Mouse (Mus musculus): ENCODE results near the gene Plekho1. TPM values are rescaled to one million over a fixed set of nuclear protein-coding genes. Genes with fewer than 3 reads are reported as not detected.

Plekho1 gene
- total RNA-seq, 2 experiments from 2014 or later, result 18.5 to 29.8 TPM

DNA sequence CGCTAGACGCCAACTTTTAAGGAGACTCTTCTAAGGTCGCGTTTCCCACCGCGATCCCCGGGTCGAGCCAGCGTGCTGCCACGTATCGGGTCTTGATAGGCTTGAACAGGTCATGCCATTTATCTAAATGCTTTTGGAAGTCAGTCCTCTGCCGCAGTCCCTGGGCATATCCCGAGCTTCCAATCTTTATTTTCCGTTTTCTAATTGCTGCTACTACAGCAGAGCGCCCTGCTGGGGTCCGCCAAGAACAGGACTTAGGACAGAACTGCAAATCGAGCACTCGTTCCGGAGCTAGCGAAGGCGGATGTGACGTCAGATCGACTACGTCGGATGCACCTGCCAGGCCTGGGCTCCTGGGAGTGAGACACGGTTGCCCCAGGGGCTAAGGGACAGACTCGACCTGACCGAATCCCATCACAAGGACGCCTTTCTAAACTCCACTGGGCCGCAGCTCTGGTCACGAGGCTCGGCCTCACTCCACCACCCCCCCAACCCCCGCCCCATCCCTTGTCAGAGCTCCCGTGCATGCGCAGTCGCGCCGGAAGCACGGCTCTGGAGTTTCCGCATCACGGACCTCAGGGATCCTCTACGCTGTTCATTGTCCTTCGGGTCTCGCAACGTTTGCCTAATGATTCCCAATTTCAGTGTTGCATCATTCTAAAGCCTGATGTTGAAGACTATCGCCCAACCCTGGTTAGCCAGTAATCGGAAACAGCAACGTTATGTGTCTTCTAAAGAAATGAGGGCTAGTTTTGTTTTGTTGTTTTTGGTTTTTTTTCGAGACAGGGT, 44.8 kb downstream of the Plekho1 start:
- DNase-seq, result peak; percentile 93 to 94

DNA sequence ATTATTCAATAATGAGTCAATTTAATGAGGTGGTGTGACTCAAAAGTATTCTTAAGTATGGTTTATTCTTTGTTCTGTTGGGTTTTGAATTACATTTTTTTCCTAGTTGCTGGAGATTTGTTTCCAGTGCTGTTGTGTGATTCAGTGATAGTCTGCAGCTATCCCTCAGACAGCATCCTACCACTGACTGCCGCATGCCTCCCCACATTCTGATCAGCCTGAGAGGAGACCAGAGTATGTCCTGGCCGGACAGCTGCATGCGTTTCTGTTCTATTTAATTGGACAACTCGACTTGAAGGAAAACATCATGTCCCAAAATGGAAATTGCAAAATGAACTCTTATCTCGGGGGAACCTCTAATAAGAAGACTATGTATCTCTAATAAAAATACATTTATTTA, 47.5 kb downstream of the Plekho1 start:
- DNase-seq, result no peak

DNA sequence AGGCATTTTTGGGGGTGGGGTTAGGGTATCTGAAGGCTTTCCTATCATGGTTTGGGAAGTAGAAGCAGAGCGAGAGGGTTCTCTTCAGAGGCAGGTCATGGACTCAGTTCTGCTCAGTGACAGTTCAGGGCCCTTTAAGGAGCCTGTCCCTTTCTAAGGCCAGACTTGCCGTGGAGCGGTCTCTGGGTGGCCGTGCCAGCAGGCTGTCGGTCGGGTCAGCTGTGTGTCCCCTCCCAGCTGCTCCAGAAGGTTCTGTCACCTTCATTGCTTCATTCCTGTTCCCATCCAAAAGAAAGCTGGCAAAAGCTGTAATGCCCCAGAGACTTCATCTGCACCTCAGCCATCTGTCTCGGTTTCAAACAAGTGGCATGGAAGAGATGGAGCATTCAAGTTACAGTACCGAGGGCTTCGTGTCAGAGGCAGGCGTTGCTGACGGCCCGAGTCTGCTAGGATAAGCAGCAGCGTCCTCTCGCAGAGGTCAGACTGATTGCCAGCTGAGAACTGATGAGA, 50.0 kb downstream of the Plekho1 start:
- peak in 1 of 2 experiments; percentile 27 for DNase-seq

DNA sequence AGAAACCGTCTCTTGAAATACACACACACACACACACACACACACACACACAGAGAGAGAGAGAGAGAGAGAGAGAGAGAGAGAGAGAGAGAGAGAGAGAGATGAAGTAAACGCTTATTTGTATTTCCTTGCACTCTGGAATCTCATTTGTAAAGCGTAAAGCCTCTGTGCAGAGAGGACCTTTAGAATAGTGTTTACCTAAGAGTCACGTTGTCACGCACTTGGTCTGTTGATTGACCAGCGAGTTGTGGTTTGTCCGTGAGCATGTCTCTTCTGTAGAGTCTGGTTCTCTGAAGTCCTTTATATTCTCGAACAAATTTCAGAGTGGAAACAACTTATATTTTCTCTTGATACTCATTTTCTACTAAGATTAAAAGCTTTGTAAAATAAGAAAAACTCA, 51.1 kb downstream of the Plekho1 start:
- DNase-seq, result no peak

DNA sequence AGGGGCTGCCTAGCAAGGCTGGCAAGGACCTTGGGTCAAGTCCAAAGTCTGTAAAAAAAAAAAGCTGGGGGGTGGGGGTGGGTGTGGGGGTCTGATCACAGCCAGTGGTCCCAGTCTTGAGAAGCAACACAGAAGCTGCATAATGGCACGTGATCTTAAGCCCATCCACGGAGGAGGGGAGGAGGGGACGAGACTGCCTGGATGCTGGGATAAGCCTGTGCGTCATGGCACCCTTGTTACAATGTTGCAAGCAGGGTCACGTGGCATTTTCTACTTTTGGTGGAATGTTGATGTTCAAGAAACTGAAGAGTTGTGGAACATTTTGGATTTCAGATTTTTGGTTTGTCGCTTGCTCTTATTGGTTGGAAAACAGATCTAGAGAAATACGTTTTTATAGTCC, 52.6 kb downstream of the Plekho1 start:
- no peak for DNase-seq

DNA sequence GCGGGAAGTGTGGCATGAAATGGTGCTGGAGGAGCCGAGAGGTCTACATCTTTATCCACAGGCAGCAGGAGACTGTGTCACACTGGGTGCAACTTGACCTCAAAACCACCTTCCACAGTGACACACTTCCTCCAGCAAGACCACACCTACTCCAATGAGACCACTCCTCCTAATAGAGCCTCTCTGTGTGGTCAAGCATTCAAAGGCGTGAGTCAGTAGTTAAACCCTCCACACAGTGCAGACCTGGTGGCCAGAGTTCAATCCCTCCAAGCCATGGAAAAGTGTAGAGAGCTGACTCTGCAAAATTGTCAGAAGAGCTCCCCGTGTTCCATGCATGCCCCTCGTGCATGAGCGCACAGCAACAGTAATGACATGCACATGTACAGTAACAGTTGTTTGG, 53.1 kb downstream of the Plekho1 start:
- DNase-seq, result no peak

DNA sequence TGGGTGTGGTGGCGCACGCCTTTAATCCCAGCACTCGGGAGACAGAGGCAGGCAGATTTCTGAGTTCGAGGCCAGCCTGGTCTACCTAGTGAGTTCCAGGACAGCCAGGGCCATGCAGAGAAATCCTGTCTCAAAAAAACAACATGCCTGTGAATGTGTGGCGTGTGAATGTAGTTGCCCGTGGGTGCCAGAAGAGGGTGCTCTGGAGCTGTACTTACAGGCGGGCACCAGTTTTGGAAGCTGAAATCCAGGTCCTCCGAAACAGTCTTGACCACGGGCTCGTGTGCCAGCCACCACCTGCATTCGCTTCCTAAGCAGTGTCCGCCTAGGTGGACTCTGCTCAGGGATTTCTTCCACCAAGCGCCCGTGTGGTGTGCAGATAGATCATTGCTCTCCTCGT, 57.0 kb downstream of the Plekho1 start:
- peak in 1 of 2 experiments; percentile 22 for DNase-seq

Other genes with a start within 250 kb of the Plekho1 start
- 10 to 100 TPM; 49.3 to 54.1 TPM for gene Tars2, start 235.8 kb downstream of the Plekho1 start, total RNA-seq (2021)
- 10 to 100 TPM; 50.9 to 56.0 TPM for gene Rprd2, start 177.1 kb downstream of the Plekho1 start, total RNA-seq (2021)
- 10 to 100 TPM; 27.4 to 39.2 TPM for gene Prpf3, start 140.1 kb downstream of the Plekho1 start, total RNA-seq (2021)
- gene Mrps21, start 124.5 kb downstream of the Plekho1 start, total RNA-seq (2021), result 100 to 1,000 TPM; 272 to 276 TPM
- 1 to 10 TPM; 2.2 to 3.2 TPM for gene Ciart, start 113.8 kb downstream of the Plekho1 start, total RNA-seq (2021)
- gene BC028528, start 104.0 kb downstream of the Plekho1 start, total RNA-seq (2021), result 10 to 100 TPM in 1 of 2 experiments, 1 to 10 TPM in 1; 8.4 to 11.3 TPM
- gene Aph1a, start 102.0 kb downstream of the Plekho1 start, total RNA-seq (2021), result 100 to 1,000 TPM; 108 to 138 TPM
- gene Car14, start 91.3 kb downstream of the Plekho1 start, total RNA-seq (2021), result 1 to 10 TPM; 1.3 to 1.6 TPM
- 10 to 100 TPM; 91.6 to 99.3 TPM for gene Anp32e, start 66.8 kb downstream of the Plekho1 start, total RNA-seq (2021)
- gene Vps45, start 62.5 kb upstream of the Plekho1 start, total RNA-seq (2021), result 10 to 100 TPM; 30.6 to 34.7 TPM
- 10 to 100 TPM; 34.5 to 39.3 TPM for gene Otud7b, start 108.5 kb upstream of the Plekho1 start, total RNA-seq (2021)
- 10 to 100 TPM; 15.6 to 31.5 TPM for gene Mtmr11, start 166.0 kb upstream of the Plekho1 start, total RNA-seq (2021)
- 10 to 100 TPM; 53.6 to 57.9 TPM for gene Sf3b4, start 176.3 kb upstream of the Plekho1 start, total RNA-seq (2021)
- gene Sv2a, start 185.2 kb upstream of the Plekho1 start, total RNA-seq (2021), result 1 to 10 TPM; 5.5 to 7.5 TPM
- 10 to 100 TPM; 26.8 to 41.2 TPM for gene Bola1, start 223.7 kb upstream of the Plekho1 start, total RNA-seq (2021)
- gene Hist2h2ab, start 223.9 kb upstream of the Plekho1 start, total RNA-seq (2021), result 1 to 10 TPM; 7.1 to 8.0 TPM
- gene Hist2h2ac, start 224.9 kb upstream of the Plekho1 start, total RNA-seq (2021), result 10 to 100 TPM; 60.6 to 68.7 TPM
- 10 to 100 TPM; 16.3 to 17.9 TPM for gene Hist2h2be, start 225.1 kb upstream of the Plekho1 start, total RNA-seq (2021)
- gene Hist2h3c2, start 243.1 kb upstream of the Plekho1 start, total RNA-seq (2021), result 10 to 100 TPM; 23.8 to 30.2 TPM
- gene Hist2h2aa2, start 244.3 kb upstream of the Plekho1 start, total RNA-seq (2021), result 100 to 1,000 TPM; 495 to 593 TPM
- gene Hist2h2aa1, start 249.5 kb upstream of the Plekho1 start, total RNA-seq (2021), result 10 to 100 TPM in 1 of 2 experiments, 1 to 10 TPM in 1; 2.9 to 13.5 TPM